Mouse (Mus musculus): ENCODE measurements around the gene Slc17a4.

The Slc17a4 gene

DNA sequence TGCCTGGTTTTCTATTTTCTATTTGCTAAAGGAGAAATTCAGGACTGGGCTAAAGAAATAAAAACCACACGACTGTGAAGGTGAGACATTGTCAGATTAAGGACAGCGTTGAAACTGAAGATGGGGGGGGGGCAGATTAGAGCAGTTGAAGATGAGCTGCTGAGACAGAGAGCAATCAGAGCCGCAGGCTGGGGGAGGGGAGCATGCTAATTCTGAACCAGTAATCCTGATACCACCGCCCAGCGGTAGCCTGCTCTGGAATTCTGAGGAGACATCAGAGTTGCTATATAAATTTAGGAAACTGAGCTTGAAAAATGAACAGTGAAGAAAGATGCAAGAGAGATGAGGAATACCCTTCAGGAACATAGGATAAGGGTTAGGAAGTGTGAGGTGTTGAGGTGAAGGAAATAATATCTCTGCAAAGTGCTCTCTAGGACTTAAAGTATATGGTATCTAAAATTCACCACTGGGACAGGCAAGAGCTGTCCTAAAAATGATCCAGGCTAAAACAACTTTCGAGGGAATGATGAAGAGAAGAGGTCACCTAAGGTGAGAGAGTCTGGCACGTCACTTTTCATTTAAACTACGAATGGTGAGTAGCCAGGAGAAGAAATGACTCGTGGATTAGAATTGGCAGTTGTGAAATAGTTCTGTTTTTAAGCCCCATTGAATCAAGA is 22.1 kb downstream of the Slc17a4 start:
- in situ Hi-C loops (cut with MboI), result no loop called here

GRCm38 (mm10) chr13:23889011-23889605 is 25.7 kb downstream of the Slc17a4 start:
- in situ Hi-C loops (cut with MboI), result no loop called here

GRCm38 (mm10) chr13:23887026-23887725 is 27.6 kb downstream of the Slc17a4 start:
- in situ Hi-C loops (cut with MboI), result no loop called here

DNA sequence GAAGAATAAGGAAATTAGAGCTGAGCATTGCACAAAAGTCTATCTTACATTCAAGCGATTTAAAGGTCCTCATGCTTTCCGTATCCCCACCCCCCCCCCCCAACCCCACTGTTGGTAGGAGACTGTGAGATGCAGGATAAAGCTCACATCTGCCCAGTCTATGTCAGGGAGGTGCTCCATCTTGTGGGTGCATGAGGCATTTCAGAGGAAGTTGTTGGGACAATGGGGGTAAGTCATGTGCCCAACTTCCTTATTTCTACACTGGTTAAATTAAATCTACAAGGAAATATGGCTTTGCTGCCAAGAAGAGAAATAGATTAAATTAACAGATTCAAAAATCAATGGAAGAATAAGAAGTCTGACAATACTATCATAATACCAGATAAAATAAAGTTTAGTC is 29.3 kb downstream of the Slc17a4 start:
- in situ Hi-C loops (cut with MboI), result no loop called here

DNA sequence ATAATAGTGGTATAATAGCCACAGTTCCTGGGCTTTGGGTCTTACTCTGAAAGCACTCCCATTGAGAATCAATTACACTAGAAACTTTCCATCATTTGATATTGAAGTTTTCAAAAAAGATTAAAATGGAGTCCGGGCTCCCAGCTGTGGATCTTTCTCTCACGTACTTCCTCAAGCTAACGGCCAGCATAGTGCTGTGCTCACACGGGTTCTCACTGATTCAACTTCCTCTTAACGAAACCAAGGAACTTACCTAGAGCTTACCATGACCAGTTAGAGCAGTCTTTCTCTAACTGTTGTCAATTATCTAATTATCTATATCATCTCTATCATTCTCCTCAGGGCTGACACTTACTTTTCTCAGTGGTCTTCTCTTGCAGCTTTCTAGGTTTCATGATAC is 35.2 kb downstream of the Slc17a4 start:
- in situ Hi-C loops (cut with MboI), result no loop called here

DNA sequence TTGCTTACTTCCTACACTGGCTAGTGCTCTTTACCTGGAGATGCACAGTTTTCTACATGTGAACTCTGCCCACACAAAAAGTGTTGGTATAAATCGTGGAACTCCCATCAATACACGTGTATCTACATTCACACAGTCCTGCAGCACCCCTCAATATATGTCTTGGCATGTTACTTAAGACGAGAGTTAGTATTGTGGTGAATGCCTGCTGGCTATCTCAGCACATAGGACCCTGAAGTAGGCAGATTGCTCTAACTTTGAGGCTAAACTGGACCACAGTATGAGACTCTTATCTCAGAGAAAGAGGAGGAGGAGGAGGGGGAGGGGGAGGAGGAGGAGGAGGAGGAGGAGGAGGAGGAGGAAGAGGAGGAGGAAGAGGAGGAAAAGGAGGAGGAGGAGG is 35.7 kb downstream of the Slc17a4 start:
- in situ Hi-C loops (cut with MboI), result no loop called here

DNA sequence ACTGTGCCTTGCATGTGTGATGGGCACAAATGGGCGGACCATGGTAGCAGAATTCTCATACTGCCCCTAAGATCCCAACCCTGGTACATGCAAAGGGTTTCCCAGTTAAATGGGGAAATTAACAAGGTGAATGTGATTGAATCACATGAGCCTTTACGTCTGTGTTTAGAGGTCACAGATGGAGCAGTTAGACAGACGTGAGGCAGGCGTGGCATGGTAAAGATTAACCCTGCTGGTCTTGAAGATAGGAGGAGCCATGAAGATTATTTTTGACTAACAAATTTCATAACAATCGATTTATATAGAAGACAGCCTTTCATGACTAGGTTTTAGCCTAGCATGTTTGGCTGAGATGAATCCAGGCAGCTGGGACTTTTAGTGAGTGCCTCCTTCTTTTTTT is 41.7 kb downstream of the Slc17a4 start:
- in situ Hi-C loops (cut with MboI), result no loop called here

DNA sequence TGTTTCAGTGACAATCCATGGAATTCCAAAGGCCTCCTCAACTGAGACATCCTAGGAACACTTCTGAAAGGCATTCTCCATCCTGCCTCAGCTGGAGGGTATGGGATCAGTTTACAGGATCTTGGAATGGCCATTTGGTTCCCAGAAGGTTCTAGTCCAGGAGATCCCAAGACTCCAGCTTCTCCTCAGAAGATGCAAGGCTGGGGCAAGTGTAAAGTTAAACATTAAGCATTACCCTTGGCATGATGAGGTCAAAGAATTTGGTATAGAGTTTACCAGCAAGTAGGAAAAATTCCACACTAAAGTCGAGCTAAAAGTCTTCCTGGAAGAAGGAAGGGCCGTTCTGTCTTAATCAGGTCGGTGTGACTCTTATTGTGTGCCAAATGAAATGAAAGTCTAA is 44.8 kb downstream of the Slc17a4 start:
- in situ Hi-C loops (cut with MboI), result no loop called here

- in situ Hi-C loops (cut with MboI), result no loop called here
Measured at GRCm38 (mm10) chr13:23868790-23869533, 45.8 kb downstream of the Slc17a4 start.

GRCm38 (mm10) chr13:23867405-23867804 is 47.4 kb downstream of the Slc17a4 start, which contains the start of gene Slc17a1:
Gene Slc17a1 (plus strand): TSS chr13:23867750.
- in situ Hi-C loops (cut with MboI), result no loop called here

DNA sequence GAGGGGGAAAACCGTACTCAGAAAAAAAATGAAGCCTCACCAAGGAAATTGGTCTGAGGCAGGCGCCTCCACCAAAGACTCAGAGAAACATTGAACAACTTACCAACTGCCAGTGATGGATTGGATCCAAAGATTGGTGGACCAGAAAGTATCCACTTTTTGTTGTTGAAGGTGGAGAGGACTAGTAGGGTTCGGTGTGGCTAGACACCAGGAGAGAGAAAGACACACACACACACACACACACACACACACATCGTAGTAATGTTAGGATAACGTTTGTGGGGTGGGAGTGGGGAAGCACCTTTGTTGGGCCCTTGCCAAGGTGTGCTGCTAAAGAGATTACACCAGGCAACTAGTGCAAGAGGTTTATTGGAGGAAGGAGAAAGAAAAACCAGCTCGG is 47.8 kb downstream of the Slc17a4 start:
- in situ Hi-C loops (cut with MboI), result no loop called here

DNA sequence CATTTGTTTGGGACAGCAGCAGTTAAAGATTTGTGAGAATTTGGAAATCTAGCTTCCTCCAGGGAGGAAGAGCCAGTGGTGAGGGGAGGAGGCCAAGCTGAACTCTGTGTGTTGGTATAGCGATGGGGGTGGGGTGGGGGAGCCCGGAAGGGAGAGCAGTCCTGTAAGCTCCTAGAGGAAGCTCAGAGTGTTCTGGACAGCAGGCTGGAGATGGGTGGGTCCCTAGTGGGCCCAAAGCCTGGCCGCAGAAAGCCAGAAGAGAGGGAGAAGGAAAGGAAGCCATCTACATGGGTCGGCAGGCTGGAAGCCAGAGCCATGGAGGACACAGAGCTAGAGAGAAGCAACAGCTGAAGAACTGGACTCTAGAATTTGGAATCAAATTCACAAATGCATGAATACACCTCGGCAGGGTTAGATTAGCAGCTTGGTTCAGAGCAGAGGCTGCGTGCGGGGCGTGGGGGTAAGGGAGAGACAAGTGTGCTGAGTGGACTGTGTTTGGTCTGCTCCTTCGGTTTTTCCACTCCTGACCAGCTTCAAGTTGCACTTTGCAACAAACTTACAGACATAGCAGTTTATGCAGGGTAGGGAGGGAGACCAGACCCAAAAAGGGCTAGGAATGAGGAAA is 48.6 kb downstream of the Slc17a4 start:
- in situ Hi-C loops (cut with MboI), result no loop called here

GRCm38 (mm10) chr13:23864711-23865110 is 50.1 kb downstream of the Slc17a4 start:
- in situ Hi-C loops (cut with MboI), result no loop called here

DNA sequence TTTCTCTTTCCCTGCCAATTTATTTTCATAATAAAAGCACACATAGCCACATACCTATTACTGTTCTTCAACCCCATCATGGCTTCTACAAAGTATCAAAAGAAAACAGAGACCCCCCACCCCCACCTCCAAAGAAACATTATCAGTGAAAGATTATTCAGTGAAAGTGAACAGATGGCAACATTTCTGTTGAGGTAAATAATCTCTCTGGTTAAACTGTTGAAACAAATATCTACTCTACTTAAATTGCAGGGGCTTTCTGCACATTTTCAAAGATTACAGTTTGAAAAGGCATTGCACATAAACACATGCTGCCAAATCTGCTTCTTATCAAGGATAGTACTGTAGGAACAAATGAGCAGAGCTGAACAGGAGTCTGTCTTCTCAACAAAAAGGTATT is 53.0 kb downstream of the Slc17a4 start:
- in situ Hi-C loops (cut with MboI), result no loop called here

GRCm38 (mm10) chr13:23856401-23856800 is 58.4 kb downstream of the Slc17a4 start:
- in situ Hi-C loops (cut with MboI), result no loop called here

GRCm38 (mm10) chr13:23849299-23849698 is 65.5 kb downstream of the Slc17a4 start:
- in situ Hi-C loops (cut with MboI), result no loop called here

All from mature B cell (primary cell).